Mouse (Mus musculus): ENCODE measurements around the gene Zfp64. TPM values are rescaled to one million over a fixed set of nuclear protein-coding genes. Genes with fewer than 3 reads are reported as not detected.
A peak's percentile ranks its signal among the peaks of the same experiment; 100 is the strongest.

Gene Zfp64
- polyA plus RNA-seq, 1 experiment from 2014 or later = 44.3 TPM

DNA sequence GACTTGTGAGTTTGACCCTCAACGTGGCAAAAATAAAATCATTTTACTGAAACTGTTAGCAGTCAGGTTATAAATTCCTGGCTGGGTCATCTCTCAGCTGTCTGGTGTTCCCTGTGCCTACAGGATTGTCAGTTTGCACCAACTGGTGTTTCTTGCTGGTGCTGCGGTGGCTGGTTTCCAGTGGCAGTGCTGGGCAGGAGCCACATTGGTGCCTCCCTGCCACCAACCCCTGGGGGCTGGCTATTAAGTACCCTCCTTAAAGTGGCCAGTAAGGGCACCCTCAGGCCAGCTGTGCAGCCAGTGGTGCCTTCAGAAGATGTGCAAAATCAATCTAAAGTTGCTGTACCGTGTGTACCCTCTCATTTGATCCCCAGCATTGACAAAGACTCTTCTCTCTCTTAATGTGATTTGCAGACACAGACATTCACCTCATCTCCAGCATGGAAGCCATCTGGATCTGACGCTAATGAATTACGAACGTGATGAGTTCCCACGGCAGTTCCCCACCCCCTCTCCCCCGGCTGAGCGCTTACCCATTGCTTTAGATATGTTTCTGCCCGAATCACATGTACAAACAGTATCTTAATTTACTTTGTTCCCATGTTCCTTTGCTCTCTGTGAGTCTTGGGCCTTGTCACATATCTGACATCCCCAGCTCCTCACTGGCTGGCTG, 16.0 kb downstream of the Zfp64 start:
- no peak overlapping the region for H3K27ac ChIP-seq
- no peaks in the 10 kb centered on the region for H3K4me1 ChIP-seq
- peaks cover 92% of the 10 kb centered on the region for H3K36me3 ChIP-seq
- no peaks in the 10 kb centered on the region for H3K27me3 ChIP-seq (ENCODE audit: low read depth, poor library complexity, severe bottlenecking)
- no peak overlapping the region for H3K4me3 ChIP-seq
- H3K9me3 ChIP-seq (replicated peaks) = no peaks in the 10 kb centered on the region
- DNase-seq (ENCODE audit: low spot score) = no peak
- 87% methylated on average over 10 of the region's 10 CpGs for WGBS

DNA sequence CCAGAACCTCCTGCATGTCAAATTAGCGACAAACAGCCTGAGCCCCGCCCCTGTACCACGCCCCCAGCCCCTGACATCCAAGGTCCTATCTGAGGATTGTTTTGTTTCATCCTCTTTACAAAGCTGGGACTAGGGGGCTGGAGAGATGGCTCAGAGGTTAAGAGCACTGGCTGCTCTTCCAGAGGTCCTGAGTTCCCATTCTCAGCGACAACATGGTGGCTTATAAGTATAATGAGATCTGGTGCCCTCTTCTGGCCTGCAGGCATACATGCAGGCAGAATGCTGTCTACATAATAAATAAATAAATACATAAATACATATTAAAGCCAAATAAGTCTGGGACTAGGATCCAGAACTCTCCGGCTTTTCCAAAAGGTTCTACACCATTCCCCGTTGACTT, 18.5 kb downstream of the Zfp64 start:
- no peaks in the 10 kb centered on the region for H3K27me3 ChIP-seq (ENCODE audit: low read depth, poor library complexity, severe bottlenecking)
- WGBS = 88% methylated on average over 6 of the region's 6 CpGs
- no peaks in the 10 kb centered on the region for H3K4me1 ChIP-seq
- no peak overlapping the region for H3K4me3 ChIP-seq
- no peaks in the 10 kb centered on the region for H3K9me3 ChIP-seq (replicated peaks)
- H3K27ac ChIP-seq = no peak overlapping the region
- no peak for DNase-seq (ENCODE audit: low spot score)
- peaks cover 93% of the 10 kb centered on the region for H3K36me3 ChIP-seq

DNA sequence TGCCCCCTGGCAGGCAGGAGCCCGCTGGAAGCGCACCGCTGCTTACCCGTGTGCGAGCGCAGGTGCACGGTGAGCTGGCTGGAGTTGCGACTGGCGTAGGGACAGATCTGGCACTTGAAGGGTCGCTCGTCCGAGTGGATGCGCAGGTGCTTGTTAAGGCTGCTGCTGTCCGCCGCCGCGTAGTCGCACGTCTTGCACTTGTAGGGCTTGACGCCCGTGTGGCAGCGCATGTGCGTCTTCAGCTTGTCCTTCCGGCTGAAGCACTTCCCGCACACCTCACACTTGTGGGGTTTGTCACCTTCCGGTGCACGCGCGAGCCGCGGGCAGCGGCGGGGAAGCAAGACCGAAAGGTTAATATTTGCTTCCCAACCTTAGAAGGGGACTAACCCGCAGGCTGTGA, 20.2 kb downstream of the Zfp64 start:
- H3K4me1 ChIP-seq = no peaks in the 10 kb centered on the region

DNA sequence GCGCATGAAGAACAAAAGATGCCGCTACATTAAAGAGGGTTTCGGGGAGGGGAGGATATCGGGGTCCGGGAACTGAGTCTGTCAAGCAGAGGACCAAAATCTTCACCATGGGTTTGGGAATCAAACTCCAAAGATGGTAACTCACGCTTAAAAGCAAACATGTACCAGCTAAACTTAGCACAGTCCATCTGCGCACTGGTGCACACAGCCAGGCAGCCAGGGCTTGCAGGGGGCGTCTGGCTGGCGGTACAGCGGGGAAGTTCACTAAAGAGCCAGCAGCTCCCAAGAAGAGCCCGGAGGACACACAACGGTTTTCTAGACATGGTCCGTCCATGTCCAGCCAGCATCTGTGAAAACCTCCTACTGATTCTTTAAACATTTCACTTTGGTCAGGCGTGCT, 23.7 kb downstream of the Zfp64 start:
- no peak overlapping the region for H3K4me3 ChIP-seq
- no peak overlapping the region for H3K27ac ChIP-seq
- DNase-seq (ENCODE audit: low spot score) = no peak
- no peaks in the 10 kb centered on the region for H3K9me3 ChIP-seq (replicated peaks)
- H3K27me3 ChIP-seq (ENCODE audit: low read depth, poor library complexity, severe bottlenecking) = no peaks in the 10 kb centered on the region
- peaks cover 85% of the 10 kb centered on the region for H3K36me3 ChIP-seq
- no peaks in the 10 kb centered on the region for H3K4me1 ChIP-seq
- WGBS = 96% methylated on average over 14 of the region's 14 CpGs

More for the DNA sequence above, 20.2 kb downstream of the Zfp64 start:
- 88% methylated on average over 35 of the region's 35 CpGs for WGBS
- H3K9me3 ChIP-seq (replicated peaks) = no peaks in the 10 kb centered on the region
- H3K4me3 ChIP-seq = no peak overlapping the region
- DNase-seq (ENCODE audit: low spot score) = no peak
- no peak overlapping the region for H3K27ac ChIP-seq
- peaks cover 97% of the 10 kb centered on the region for H3K36me3 ChIP-seq
- no peaks in the 10 kb centered on the region for H3K27me3 ChIP-seq (ENCODE audit: low read depth, poor library complexity, severe bottlenecking)

DNA sequence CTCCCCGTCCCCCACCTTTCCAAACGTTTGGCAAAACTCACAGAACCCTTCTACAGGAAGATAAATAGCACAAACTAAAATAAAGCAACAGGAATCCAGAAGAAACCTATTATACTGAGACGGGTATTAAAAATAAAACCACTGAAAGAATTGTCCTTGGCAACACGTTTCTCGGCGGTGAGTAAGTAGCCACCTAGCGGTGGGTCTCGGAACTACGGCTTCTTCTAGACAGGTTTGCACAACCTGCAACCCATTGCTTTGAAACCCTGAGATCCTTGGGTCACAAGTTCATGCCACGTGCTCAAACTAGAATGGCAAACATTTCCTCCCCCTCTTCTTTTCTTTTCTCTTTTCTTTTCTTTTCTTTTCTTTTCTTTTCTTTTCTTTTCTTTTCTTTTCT, 25.7 kb downstream of the Zfp64 start:
- Histone ChIP-seq H3K9me3 (replicated peaks) (no peaks in the 10 kb centered on the region; the same call in 1 of the 2 replicates), H3K36me3 (peaks cover 85% of the 10 kb centered on the region), H3K4me3 (no peak overlapping the region), H3K27ac (no peak overlapping the region), H3K27me3 (ENCODE audit: low read depth, poor library complexity, severe bottlenecking) (no peaks in the 10 kb centered on the region), H3K4me1 (no peaks in the 10 kb centered on the region)
- 38% methylated on average over 10 of the region's 10 CpGs for WGBS
- peak; percentile 82 for DNase-seq (ENCODE audit: low spot score)

DNA sequence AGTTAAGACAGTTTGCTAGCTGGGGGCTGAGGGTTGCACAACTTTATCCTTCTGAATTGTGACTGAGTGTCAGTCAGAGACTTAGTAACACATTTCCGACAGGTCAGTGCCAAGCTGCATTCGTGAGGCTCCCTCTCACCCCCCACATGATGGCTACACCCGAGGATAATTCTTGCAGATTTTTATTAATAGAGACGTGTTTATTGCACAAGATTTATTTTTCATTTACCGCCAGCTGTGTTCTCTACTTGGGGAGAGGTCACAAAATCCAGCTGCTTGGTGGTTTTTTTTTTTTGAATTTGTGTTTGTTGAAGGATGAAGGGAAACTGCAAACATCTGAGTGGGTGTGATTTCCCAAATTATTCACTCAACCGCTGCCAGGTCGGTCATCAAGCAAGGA, 28.0 kb downstream of the Zfp64 start:
- Histone ChIP-seq H3K9me3 (replicated peaks) (no peaks in the 10 kb centered on the region; the same call in 1 of the 2 replicates), H3K4me3 (no peak overlapping the region), H3K27me3 (ENCODE audit: low read depth, poor library complexity, severe bottlenecking) (no peaks in the 10 kb centered on the region), H3K4me1 (no peaks in the 10 kb centered on the region), H3K27ac (no peak overlapping the region), H3K36me3 (peaks cover 69% of the 10 kb centered on the region)
- WGBS = 91% methylated on average over 7 of the region's 7 CpGs
- no peak for DNase-seq (ENCODE audit: low spot score)

DNA sequence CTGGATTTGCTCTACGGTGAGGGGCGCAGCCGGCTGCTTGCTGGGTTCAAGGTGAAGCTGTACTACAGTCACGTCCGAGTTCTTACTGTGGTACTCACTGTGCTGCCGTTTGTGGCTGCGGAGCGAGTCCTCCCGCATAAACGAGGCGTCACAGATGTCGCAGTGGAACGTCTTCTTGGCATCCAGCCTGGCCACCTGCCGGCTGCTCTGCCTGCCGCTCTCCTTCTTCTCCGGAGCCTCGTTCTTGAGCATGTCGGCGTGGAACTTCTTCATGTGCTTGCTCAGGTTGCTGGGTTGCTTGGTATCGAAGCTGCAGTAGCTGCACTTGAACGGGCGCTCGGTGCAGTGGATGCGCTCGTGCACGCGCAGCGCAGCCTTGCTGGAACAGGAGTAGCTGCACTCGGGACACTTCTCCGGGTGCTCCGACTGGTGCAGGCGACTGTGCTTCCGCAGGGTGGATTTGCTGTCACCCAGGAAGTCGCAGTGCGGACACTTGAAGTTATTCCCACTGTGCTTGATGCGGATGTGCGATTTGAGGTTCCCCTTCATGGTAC, 29.1 kb downstream of the Zfp64 start:
- Histone ChIP-seq H3K27me3 (ENCODE audit: low read depth, poor library complexity, severe bottlenecking) (no peaks in the 10 kb centered on the region), H3K36me3 (peaks cover 66% of the 10 kb centered on the region), H3K4me1 (no peaks in the 10 kb centered on the region), H3K4me3 (no peak overlapping the region), H3K27ac (no peak overlapping the region), H3K9me3 (replicated peaks) (peaks cover 3% of the 10 kb centered on the region; the same call in 1 of the 2 replicates)
- DNase-seq (ENCODE audit: low spot score) = no peak
- WGBS = 91% methylated on average over 37 of the region's 37 CpGs

DNA sequence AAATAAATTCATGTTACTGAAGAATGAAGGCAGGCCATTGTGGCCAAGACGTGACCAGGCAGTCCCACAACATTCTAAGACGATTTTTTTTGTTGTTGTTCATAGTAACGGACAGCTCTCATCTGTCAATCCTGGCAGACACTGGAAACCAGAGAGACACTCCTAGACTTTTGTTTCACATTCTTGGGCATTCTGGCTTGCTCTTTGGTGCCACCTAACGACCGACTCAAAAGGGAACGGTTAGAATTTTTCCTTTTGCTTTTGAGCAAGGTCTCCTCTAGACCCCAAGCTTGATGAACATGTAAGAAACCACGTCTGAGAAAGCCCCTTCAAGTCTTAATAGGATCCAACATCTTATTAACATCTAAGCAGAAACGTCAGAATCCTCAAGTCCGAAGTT, 31.7 kb downstream of the Zfp64 start:
- Histone ChIP-seq H3K27me3 (ENCODE audit: low read depth, poor library complexity, severe bottlenecking) (0 out of 2 replicates have a peak, but pooled peaks cover 3% of the 10 kb centered on the region), H3K4me3 (no peak overlapping the region), H3K4me1 (no peaks in the 10 kb centered on the region), H3K36me3 (peaks cover 48% of the 10 kb centered on the region), H3K27ac (no peak overlapping the region), H3K9me3 (replicated peaks) (peaks cover 3% of the 10 kb centered on the region; the same call in 1 of the 2 replicates)
- WGBS = 25% methylated on average over 9 of the region's 9 CpGs
- DNase-seq (ENCODE audit: low spot score) = peak; percentile 50

DNA sequence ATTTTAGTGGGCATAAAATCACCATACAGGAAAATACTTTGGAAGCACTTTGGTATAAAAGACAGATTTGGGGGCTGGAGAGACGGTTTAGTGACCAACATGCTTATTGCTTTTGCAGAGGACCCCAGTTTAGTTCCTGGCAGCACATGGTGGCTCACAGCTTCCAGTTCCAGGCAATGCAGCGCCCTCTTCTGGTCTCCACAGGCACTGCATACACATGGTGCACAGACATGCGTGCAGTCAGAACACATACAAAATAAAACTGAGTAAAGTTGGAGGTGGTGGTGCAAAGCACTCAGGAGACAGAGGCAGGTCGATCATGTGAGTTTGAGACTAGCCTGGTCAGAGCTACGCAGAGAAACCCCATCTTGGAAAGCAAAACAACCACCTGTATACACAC, 32.9 kb downstream of the Zfp64 start:
- H3K4me1 ChIP-seq = no peaks in the 10 kb centered on the region
- 87% methylated on average over 5 of the region's 5 CpGs for WGBS
- H3K4me3 ChIP-seq = no peak overlapping the region
- no peak for DNase-seq (ENCODE audit: low spot score)
- H3K27ac ChIP-seq = no peak overlapping the region
- 0 out of 2 replicates have a peak, but pooled peaks cover 7% of the 10 kb centered on the region for H3K27me3 ChIP-seq (ENCODE audit: low read depth, poor library complexity, severe bottlenecking)
- peaks cover 40% of the 10 kb centered on the region for H3K36me3 ChIP-seq
- H3K9me3 ChIP-seq (replicated peaks) = peaks cover 3% of the 10 kb centered on the region; the same call in 1 of the 2 replicates

DNA sequence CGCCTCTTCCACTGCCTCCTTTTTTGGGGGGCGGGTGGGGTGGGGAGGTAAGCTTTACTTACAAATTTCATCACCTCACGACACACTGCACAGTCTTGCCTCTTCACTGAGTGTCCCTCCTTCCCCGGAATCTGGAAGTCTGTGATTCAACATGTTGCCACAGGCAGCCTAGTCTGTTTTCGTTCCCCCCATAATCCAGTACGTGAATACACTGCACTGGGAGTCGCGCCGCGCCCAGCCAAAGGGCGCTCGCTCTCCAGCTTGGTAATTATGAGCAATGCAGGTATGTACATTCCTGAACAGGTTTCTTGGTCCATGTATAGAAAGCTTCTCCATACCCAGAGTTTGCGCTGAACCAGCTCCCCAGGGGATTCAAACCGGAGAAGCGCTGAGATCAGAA, 35.4 kb downstream of the Zfp64 start:
- Histone ChIP-seq H3K36me3 (peaks cover 16% of the 10 kb centered on the region; the same call in 1 of the 2 replicates), H3K27ac (no peak overlapping the region), H3K4me1 (no peaks in the 10 kb centered on the region), H3K27me3 (ENCODE audit: low read depth, poor library complexity, severe bottlenecking) (0 out of 2 replicates have a peak, but pooled peaks cover 13% of the 10 kb centered on the region), H3K4me3 (no peak overlapping the region), H3K9me3 (replicated peaks) (0 out of 2 replicates have a peak, but pooled peaks cover 3% of the 10 kb centered on the region)
- DNase-seq (ENCODE audit: low spot score) = no peak
- WGBS = 49% methylated on average over 15 of the region's 15 CpGs

DNA sequence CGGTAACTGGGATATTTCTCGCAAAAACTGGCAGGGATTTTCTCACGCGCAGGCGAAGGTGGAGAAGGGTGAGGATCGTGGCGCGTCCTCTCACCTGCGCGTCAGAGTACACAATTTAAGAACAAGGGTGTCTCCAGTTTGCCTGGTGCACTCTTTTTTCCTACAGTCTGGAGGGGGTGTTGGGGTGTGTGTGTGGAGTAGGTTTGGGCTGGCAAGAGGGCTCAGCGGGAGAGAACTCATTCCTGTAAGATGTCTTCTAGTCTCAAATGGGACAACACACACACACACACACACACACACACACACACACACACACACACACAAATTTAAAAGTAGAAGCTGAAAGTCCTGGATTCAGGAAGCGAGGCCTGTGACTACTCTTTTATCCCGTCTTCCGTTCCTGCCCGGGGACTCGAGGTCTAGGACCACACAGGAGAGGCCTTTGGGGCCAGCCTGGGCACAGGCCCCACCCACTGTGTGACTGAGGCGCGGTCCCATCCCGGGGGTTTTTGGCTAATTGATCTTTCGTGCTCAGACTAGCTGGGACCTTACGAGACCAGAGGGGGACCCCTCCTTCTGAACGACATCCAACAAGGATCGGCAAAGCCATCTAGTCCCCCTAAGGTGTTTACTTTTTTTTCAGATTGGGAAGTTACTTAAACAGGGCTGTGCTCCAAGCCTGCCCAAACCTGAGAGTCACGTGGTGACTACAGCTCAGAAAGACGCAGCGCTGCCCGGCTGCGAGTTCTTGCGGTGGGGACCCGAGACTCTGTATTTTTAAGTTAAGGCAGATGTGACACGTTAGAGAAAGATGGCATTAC, 42.3 kb downstream of the Zfp64 start:
- Histone ChIP-seq H3K4me3 (peak overlapping the region; percentile 60), H3K27ac (no peak overlapping the region), H3K36me3 (0 out of 2 replicates have a peak, but pooled peaks cover 3% of the 10 kb centered on the region), H3K27me3 (ENCODE audit: low read depth, poor library complexity, severe bottlenecking) (peaks cover 52% of the 10 kb centered on the region), H3K9me3 (replicated peaks) (no peaks in the 10 kb centered on the region), H3K4me1 (peaks cover 39% of the 10 kb centered on the region)
- WGBS = under 1% methylated on average over 31 of the region's 31 CpGs
- DNase-seq (ENCODE audit: low spot score) = peak; percentile 62

DNA sequence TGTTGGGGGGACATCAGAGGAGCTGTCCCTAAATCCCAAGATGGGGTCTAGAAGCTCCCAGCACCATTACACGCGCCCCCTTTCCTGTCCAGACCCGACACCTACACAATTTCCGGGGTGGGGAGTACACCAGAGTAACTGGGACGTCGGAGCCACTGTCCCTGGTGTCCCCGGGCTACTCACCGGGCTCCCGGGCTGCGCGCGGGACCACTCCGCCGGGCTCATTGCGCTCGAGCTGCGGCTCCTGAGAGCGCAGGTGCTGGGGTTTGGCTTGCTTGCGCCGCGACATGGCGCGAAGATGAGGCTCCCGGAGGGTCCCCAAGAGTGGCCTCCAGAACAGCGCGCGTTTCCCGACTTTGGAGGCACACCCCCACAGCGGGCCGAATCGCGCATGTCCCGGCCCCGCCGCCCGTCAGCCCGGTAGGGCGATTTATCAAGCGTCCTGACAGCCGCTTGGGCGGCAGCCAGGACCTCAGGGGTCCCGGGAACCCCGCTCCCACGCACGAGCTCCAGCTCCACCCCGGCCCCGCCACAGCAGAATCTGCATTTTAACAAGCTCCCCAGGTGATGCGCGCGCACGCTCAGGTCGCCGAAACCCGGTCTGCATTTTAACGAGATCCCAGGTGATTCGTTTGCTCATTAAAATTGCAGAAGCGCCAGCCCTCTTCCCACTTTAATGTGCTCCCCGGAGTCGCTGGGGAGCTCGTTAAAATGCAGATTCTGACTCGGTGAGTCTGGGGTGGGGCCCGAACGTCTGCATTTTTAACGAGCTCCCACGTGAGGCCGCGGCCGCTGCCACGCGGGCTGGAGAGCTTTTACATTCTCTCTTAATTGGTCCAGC, 43.1 kb downstream of the Zfp64 start:
- 0 out of 2 replicates have a peak, but pooled peaks cover 3% of the 10 kb centered on the region for H3K36me3 ChIP-seq
- no peaks in the 10 kb centered on the region for H3K9me3 ChIP-seq (replicated peaks)
- H3K4me3 ChIP-seq = peak overlapping the region; percentile 60
- H3K4me1 ChIP-seq = peaks cover 40% of the 10 kb centered on the region
- 0 out of 2 replicates have a peak overlapping the region, but pooled peaks have one; percentile 23 for H3K27ac ChIP-seq
- under 1% methylated on average over 70 of the region's 70 CpGs for WGBS
- DNase-seq (ENCODE audit: low spot score) = peak; percentile 75
- peaks cover 49% of the 10 kb centered on the region for H3K27me3 ChIP-seq (ENCODE audit: low read depth, poor library complexity, severe bottlenecking)

Data from limb, embryonic 10.5 days (tissue).